Mouse (Mus musculus) common myeloid progenitor, adult 5-6 weeks (primary cell): ENCODE measurements around the gene Dbx2. TPM values are rescaled to one million over a fixed set of nuclear protein-coding genes. Genes with fewer than 3 reads are reported as not detected.

Source experiments
- ATAC-seq: replicated peaks from 2 replicates; pipeline ENCODE4 v1.8.0; 2016; ENCODE audit warnings: low read depth, mild to moderate bottlenecking, moderate TSS enrichment, inconsistent platforms; ENCODE audit not compliant: poor library complexity, severe bottlenecking
- total RNA-seq: library from RNA; stranded (forward); fragments of 200-1000, 187-1606 nt; gene quantifications from 2 replicates; pipeline ENCODE4 v1.2.3, GENCODE M21; 2017

Dbx2 gene
- total RNA-seq, 1 experiment from 2014 or later: not detected

DNA sequence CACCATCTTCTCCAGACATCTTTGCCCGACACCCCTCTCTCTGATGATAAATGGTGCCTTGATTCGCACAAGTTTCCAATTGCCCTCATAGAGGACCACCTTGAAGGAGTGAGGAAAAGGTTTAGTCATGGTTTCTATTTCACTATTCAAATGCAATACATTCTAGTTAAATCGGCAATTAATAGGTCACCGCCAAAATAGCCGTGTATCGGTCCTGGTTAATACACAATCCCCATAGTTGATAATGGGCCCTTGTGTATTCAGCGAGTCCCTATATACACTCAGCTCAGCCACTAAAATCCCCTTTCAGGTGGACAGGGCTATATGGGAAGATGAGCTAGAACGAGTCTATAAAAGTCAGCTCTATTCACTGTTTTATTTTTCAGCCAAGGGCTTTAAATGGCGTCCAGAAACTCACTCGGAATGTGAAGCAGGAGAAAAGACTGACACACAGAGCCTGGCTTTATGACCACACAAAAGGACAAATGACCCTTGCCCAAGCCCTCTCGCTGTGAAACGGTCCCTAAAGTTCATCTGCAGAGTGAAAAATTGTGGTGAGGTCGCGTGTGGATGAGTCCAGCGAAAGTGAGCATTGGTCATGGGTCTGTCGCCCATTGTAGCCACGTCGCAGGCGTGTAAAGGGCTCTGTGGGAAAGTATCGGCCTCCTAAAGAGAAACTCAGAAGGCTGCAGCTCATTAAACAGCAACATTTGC, 16.5 kb downstream of the Dbx2 start:
- no peak for ATAC-seq

DNA sequence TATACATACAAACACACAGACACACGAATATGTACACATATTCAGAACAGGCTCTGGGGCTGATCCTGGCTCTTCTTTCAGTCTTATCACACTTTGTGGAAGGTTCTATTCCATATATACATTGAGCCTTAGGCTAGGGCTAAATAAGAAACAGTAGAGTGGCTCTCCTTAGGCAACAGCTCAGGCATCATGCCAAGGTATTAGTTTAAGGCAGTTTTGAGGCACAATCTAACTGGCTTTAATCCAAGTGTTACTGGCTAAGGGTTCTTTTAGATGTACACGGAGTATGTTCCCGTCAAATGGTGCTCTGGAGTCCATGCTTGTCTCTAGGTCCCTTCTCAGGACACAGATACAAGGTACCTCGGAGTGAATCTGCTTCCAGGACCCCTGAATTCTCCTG, 31.4 kb downstream of the Dbx2 start:
- ATAC-seq: no peak

DNA sequence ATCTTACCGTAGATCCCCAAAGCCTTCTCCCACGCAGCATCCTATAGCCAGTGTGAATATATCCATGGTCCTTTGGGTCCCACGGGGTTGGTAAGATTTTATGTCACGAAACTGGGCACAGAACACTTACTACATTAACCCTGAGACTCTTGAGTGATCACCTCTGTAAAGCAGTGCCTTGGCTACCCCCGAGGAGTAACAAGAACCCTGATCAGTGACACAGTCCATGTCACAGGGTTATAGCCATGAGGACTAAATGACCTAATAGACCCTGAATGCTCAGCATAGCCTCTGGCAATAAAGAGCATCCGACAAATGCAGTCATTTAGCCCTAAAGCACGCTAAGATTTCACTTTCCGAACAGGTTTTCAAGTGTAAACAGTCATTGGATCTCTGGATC, 33.0 kb downstream of the Dbx2 start:
- no peak for ATAC-seq

DNA sequence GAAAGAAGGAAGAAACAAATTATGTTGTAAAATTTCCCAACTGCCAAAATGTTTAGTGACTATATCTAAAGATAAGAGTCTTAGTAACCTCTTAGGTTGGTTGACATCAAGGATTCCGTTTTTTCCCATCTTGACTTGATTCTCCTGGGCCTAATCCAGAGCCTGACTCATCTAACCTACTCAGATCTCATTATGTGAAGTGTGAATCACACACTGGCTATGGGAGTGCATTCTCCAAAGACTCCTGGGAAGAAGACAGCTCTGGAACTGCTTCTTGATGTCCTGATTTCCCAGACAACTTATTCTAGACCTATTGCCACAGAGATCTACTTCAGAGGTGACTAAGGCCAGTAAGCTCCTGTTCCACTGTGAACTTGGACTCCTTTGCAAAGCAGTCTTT, 43.2 kb downstream of the Dbx2 start:
- no peak for ATAC-seq

DNA sequence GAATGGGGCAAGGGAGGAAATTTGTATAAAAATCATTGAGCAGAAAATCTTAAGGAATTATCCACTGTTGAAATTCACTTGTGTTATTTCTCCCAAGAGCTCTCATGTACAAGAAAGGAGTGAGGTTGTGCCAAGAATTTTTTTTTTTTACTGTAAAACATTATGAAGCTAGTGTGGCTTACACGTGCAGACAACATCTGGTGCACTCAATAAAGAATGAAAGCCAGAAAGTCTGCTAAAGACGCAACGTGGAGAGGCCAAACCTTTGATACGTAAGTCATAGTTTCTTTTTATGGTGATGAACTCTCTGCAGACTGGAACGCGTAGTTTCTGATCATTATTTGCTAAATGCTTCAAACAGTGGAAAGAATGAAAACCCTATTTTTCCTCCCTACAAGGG, 54.6 kb downstream of the Dbx2 start:
- ATAC-seq: no peak

DNA sequence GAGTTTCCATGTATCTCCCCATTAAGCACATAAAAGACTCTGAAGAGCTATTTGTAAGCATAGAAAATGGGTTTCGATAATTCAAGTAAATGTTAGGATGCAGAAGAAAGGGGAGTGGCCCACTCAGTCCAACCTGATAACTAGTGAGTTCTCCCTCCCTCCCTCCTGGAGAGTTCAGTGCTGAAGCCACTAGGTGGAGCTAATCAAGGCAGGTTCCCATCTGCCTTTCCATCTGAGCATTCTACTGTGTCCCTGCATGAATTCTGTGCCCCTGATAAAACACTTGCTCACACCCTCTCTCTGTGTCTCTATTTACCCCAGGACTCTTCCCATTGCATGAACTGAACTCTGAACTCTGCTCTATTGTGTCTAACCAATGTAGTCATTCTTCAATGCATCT, 57.1 kb downstream of the Dbx2 start:
- peak; percentile 77; the same call in 1 of the 2 replicates for ATAC-seq

DNA sequence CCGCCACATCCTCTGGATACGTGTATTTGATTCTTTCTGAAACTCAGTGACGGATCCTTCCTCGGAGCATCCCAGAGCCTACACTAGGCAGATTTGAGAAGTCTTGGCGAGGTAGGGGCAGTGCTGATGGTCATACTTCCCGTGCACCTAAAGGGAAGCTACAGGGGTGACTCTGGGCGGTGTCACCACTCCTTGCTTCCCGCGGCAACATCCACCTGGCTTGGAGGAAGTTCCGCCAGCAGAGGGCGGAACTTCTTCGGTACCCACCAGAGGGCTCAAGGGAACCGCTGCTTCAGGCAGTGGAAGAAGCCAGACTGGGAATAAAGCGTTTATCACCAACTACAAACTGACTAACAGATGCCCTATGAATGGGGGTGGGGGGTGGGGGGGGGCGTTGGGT, 68.9 kb downstream of the Dbx2 start:
- ATAC-seq: no peak

DNA sequence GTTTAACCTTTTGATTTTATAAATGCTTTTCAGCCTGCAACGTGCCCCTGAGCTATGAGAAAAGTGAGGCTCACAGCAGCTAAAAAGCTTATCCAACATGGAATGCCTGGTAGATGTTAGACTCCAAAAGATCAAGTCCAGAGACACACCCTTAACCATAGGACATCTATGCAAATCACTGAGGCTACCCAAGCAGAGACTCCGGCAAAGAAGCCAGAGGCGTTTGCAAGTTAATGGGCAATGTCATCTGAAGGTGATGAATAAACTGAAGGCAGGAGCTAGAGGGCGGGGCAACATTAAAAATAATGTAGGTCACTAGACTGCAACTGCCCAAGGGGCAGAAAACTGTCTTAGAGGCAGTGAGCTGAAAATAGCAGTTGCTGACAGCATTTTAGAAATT, 70.9 kb downstream of the Dbx2 start:
- ATAC-seq: no peak

DNA sequence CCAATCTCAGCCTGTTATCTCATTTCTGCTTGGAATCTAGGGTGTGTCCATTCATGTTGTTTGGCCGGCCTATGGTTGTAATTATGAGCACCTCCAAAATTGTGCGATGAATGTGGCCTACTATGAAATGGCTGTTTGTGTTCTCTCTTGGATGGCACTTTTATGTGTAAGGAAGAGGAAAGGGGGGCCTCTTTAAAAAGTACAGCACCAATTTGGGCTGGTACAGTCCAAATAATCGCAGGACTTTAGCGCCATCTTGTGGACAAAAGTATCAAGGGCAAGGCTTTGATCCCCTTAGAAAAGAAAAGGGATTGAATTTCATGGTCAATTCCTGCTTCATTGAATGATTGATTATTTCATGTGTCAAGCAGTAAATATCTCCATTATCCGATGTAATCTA, 81.1 kb downstream of the Dbx2 start:
- peak; percentile 58; the same call in 1 of the 2 replicates for ATAC-seq

Other genes starting within 250 kb of the Dbx2 start
- gene Nell2, start 127.4 kb downstream of the Dbx2 start, total RNA-seq: not detected in 2 replicates
- 23.7 and 32.2 TPM in 2 replicates for gene Ano6, start 134.9 kb upstream of the Dbx2 start, total RNA-seq